Mouse (Mus musculus) stomach, postnatal 0 days (tissue): ENCODE results near the gene Dbt.
A peak's percentile ranks its signal among the peaks of the same experiment; 100 is the strongest.

Experiments
- CTCF ChIP-seq: IDR thresholded peaks from 2 replicates; pipeline ENCODE4 v1.5.1; 2016; ENCODE audit warnings: antibody characterized with exemption, low read depth, mild to moderate bottlenecking, moderate library complexity
- EP300 ChIP-seq: optimal IDR thresholded peaks from 2 replicates; pipeline ENCODE3; 2016; ENCODE audit warnings: antibody characterized with exemption

GRCm38 (mm10) chr3:116577286-116577685 lies 64.4 kb downstream of the Dbt start:
- peak; percentile 77 for TF ChIP-seq CTCF
- TF ChIP-seq EP300, result no peak
